Mouse (Mus musculus) CD4-positive helper T cell, adult 2 months (primary cell): ENCODE results near the gene Zfp318.
A peak's percentile ranks its signal among the peaks of the same experiment; 100 is the strongest.

ENCODE experiments used
- DNase-seq: peaks from one replicate; pipeline ENCODE4 v3.0.0-alpha.2; 2012; ENCODE audit warnings: low read depth, missing footprints, low spot score

Zfp318 gene

DNA sequence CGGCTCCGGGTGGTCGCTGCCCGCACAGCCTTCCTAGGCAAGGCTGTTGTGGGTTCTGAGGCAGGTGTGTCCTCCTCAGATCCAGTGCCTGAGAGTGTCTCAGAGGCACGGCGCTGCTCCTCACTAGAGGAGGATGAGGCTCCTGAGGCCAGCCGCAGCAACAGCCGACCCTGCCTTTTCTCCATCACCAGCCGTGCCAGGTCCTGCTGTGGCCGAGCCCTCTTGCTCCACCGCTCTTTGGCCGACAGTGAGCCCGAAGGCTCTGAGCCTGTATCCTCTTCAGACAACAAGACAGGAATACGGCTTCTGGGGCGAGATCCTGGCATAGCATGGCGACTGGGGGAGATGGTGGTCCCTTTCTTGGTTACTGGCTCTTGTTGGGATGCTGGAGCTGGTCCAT lies 62.7 kb downstream of the Zfp318 start:
- DNase-seq, result no peak

DNA sequence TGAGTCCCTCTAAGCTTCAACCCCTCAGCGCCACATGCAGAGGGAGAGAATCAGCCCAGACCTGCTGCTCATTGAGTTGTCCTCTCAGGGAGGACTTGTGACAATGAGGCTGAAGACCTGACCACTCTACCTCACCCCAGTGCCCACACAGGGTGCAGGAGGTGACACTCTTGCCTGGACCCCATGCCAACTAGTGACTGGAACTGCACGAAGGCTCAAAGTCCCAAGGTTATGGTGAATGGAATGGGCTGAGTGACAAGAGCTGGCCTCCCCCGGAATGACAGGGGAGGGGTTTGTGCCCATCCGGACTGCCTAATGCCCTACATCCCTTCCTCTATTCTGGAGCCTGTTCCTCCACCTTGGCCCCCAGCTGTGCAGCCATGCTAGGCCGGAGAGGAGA lies 69.2 kb downstream of the Zfp318 start:
- DNase-seq, result no peak

DNA sequence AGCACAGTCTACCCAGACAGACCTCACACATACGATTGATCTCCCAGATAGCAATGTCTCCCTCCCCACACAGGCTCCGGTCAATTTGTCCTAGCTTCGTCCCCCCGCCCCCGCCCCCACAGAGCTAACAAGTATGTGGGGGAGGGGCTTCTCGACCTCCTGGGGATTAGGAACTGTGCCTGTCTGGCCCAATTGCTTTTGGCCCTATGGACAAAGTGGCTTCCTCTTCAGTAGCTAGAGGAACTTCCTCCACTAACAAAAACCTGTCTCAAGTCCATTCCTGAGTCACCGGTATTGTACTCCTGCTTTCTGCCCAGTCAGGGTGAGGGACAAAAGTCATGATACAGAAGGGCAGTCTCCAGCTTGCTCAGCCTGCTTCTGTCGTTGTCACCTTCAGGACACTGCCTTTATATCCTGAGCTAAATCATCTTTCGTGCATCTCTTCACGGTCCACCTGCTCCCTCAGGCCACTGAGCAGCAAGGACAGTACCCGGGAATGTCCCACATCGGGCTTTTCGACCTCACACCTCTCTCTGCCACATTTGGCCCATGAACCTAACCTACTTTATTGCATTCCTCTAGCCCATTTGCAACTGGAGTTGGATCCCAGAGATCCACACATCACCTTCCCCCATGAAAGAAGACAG lies 69.9 kb downstream of the Zfp318 start:
- DNase-seq, result no peak

DNA sequence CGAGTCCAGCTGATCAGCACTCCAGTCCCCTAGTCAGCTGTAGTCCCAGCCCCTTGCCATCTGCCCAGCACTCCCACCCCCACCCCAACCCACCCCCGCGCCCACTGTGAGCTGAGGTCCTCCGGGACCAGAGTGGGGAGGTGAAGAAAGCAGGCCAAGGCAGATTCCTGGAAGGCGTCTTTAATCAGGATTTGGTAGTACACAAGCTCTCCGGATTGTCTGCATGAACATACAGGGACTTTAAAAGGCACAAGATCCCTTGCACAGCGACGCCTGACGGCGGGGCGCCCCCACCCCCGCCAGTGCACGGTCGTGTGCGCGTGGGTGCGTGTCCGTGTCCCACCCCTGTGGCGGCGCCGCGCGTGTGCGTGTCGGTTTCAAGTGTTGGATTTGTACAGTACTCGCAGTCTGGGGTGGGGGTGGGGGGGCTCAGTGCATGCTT lies 70.5 kb downstream of the Zfp318 start:
- DNase-seq, result no peak

DNA sequence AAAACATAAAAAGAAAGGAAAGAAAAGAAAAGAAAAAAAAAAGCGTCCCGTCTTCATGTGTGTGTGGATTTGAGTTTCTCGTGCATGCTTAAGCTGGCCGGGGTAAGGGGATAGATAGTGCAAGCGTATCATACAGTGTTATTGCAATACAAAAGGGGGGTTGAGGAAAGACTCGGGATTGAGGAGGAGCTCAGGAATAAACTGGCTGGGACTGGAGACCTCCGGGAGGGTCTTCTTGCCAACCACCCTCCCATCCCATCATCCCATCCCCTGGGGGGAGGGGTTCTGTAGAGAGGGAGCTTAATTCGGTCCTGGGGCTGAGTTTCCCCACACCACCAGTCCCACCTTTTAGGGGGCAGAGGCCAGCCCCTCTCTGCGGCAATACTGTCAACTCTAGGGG lies 71.0 kb downstream of the Zfp318 start:
- DNase-seq, result no peak

DNA sequence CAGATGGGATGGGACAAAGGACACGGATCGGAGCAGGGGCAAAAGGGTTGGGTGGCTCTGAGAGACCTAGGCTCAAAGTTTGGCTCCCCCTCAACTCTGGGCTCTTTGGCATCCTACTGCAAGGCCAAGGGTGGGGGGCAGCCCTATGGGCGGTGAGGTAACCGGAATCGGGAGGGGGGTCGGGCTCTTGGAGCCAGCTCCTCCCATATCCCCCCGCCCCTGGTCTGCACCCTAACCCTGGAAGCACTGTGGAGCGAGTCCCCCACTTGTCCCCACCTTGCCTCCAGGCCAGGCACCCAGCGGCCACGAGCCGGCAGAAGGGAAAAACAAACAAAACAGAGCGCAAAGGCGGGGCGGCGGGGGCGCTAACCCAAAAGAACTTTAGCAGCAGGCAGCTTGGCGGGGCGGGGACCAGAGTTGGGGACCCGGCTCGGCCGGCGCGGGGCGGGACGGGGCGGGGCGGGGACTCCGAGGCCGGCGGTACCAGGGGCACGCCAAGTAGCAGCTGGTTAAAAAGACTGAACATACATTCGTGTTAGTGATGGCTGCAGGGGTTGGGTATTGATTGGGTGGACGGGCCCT lies 71.7 kb downstream of the Zfp318 start:
- no peak for DNase-seq

DNA sequence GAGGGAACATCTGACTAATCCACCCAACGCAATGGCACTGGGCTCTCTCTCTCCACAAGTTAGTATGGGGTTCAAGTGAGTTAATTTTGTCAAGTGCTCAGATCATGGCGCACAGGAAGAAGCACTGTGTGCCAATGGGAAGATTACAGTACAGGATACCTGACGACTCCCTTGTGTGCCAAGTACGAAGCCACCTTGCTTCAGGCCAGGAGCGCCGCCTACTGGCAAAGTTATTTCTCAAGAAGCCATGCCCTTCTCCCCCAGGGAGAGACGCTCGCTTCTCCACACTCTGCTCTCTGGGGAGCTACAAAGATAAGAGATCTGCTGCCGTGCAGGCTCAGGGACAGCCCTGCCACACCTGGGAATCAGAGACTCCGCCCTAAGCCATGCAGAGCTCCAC lies 74.3 kb downstream of the Zfp318 start:
- peak; percentile 33 for DNase-seq

DNA sequence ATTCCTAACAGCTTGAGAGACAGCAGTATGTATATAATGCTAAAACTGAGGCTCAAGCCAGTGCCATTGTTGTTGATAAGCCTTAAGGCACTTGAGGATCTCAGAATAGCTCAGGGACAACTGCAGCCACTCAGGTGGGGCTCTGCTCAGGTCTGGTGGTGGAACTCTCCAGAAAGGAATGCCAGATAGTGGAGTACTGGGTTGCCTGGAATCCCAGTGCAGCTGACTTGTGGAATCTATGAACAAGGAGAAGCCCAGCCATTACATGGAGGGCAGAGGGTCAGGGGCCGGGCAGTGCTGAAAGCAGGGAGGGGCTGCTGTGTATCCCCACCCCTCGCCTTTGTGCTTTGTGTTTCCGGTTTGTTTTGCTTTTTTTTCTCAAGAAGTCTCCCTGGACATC lies 74.9 kb downstream of the Zfp318 start:
- DNase-seq, result no peak

DNA sequence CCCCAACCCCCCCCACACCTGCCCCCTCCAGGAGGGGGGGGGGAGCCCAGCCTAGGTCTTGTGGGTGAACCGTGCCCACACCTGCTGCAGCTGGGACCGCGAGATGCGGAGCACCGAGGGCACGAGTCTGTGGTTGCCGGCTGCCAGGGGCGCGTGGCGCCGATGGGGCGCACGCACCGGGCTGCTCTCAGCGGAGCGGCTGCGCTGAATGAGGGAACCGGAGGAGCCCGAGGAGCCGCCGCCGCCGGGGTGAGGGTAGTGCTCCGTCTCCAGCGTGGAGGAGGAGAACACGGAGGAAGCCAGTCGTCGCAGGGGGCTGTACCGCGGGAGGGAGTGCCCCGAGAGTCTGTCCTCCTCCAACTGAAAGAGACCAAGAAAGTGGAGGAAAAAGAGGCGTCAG lies 77.1 kb downstream of the Zfp318 start:
- no peak for DNase-seq

DNA sequence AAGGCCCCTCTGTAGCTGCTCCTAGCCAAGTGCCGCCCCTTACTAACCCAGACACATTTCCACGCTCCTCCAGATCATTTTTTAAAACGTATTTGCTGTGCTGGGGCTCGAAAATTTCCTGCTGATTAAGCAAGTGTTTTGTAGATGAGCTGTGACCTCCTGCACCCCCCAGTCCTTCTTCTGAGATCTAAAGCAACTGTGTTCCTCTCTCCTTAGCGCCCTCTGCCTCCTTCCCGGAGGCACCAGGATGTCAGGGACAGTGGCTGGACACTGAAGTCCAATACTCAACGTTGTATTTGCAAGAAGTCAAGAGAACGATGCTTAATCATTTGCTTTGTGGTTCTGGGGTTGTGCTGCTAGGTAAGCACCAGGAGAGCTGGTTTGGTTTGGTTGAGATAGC lies 77.8 kb downstream of the Zfp318 start:
- no peak for DNase-seq

DNA sequence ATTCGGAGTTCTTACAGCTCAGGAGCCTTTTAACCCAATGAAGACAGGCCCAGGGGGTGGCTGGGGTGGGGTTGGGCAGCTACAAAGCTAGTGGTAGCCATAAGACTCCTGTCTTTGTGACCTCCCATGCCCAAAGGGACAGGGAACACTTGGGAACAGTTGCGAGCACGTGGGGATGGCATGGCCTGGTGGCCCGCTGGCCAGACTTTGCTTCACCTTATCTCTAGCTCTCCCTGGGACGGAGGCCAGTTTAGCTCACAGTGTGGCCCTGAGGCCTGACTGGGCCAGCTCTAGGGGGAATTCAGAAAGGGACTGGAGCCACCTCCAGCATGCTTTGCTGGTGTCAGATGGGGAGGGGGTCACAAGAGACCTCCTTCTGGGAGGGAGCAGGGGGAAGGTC lies 78.7 kb downstream of the Zfp318 start:
- no peak for DNase-seq

DNA sequence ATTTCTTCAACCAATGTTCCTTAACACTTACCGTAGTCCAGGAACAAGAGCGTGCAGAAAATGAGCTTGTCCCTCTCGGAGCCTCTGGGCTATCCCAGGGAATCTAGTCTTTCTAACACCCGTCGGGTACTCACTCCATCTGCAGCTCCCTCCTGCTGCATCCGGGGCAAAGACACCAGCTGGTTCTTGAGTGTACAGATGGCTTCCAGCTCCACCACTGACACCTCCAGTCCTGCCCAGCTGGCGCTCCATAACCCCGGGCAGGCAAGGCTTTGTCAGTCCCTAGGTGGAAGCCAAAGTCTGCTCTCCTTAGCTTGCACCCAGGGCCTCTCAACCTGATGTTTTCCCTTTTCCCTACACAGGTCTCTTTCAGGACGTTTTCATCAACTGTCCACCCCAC lies 84.3 kb downstream of the Zfp318 start:
- DNase-seq, result no peak
